Mouse (Mus musculus) kidney, embryonic 14.5 days (tissue): ENCODE measurements at regions not wholly inside any gene's neighbourhood (a gene's known extent, or its start where the extent isn't known, plus 50 kb on each side); places are given as distances from the start of the nearest gene placed in this dataset.

ENCODE experiments used
- ATAC-seq: fragments of 200-750 bp; cut with Nextera tagmentation; 2 replicates; pipeline ENCODE4 v1.8.0; 2017; ENCODE audit warnings: moderate number of reproducible peaks, mild to moderate bottlenecking, moderate TSS enrichment, moderate library complexity; ENCODE audit not compliant: low FRiP score, low TSS enrichment
- H3K27ac ChIP-seq: fragments of 300-500 bp; sonication (generic); 2 replicates; pipeline ENCODE4 v1.5.1; 2014; ENCODE audit warnings: low read depth, mild to moderate bottlenecking, low read length, moderate library complexity, mixed read lengths
- H3K27me3 ChIP-seq: fragments of 300-500 bp; sonication (generic); 2 replicates; pipeline ENCODE4 v1.6.1; 2014; ENCODE audit warnings: mild to moderate bottlenecking, low read length; ENCODE audit not compliant: control insufficient read depth, insufficient read depth
- H3K36me3 ChIP-seq: fragments of 300-500 bp; sonication (generic); 2 replicates; pipeline ENCODE4 v1.6.1; 2014; ENCODE audit warnings: low read length, mixed read lengths; ENCODE audit not compliant: control insufficient read depth, insufficient read depth
- H3K4me1 ChIP-seq: fragments of 300-500 bp; sonication (generic); 2 replicates; pipeline ENCODE4 v1.6.1; 2014; ENCODE audit warnings: low read length, mixed read lengths; ENCODE audit not compliant: control insufficient read depth, insufficient read depth
- H3K4me2 ChIP-seq: fragments of 300-500 bp; sonication (generic); replicated peaks from 2 replicates; pipeline ENCODE4 v1.6.1; 2014; ENCODE audit warnings: low read depth, mild to moderate bottlenecking, low read length
- H3K4me3 ChIP-seq: fragments of 300-500 bp; sonication (generic); 2 replicates; pipeline ENCODE4 v1.5.1; 2014; ENCODE audit warnings: mild to moderate bottlenecking, low read length
- H3K9ac ChIP-seq: fragments of 300-500 bp; sonication (generic); 2 replicates; pipeline ENCODE4 v1.6.1; 2014; ENCODE audit warnings: low read depth, mild to moderate bottlenecking, low read length, moderate library complexity
- H3K9me3 ChIP-seq: fragments of 300-500 bp; sonication (generic); 2 replicates; pipeline ENCODE4 v1.6.1; 2016; ENCODE audit warnings: low read length; ENCODE audit not compliant: control insufficient read depth
- WGBS: fragments of 180-500 bp; shearing (Covaris S2); extraction: QIAGEN DNeasy Blood & Tissue Kit; methylation state at CpG from one replicate; pipeline ENCODE4 v1.1.7; 2014; 5-methylcytosine and 5-hydroxymethylcytosine counted together

GRCm38 (mm10) chrX:107477066-107477465 lies 73.9 kb upstream of the Itm2a start:
- H3K9me3 ChIP-seq, result no peaks in the 10 kb centered on the region
- H3K4me3 ChIP-seq, result no peak overlapping the region
- H3K4me2 ChIP-seq, result no peak overlapping the region
- no peaks in the 10 kb centered on the region for H3K36me3 ChIP-seq
- WGBS, result 19% methylated on average over 5 of the region's 5 CpGs
- H3K4me1 ChIP-seq, result no peaks in the 10 kb centered on the region
- H3K27me3 ChIP-seq, result no peaks in the 10 kb centered on the region
- no peak overlapping the region for H3K9ac ChIP-seq
- no peak overlapping the region for H3K27ac ChIP-seq
- no peak for ATAC-seq

- Histone ChIP-seq H3K27ac (no peak overlapping the region), H3K9ac (no peak overlapping the region), H3K9me3 (no peaks in the 10 kb centered on the region), H3K36me3 (no peaks in the 10 kb centered on the region), H3K4me2 (no peak overlapping the region), H3K27me3 (no peaks in the 10 kb centered on the region), H3K4me1 (no peaks in the 10 kb centered on the region), H3K4me3 (no peak overlapping the region)
- ATAC-seq, result 0 out of 2 replicates have a peak, but pooled peaks have one; percentile 16
- WGBS, result 49% methylated on average over 3 of the region's 3 CpGs
These were observed 66.1 kb upstream of the Itm2a start for GRCm38 (mm10) chrX:107469242-107469641.
